Mouse (Mus musculus) ovary, postnatal 14 days (tissue): ENCODE results near the gene Gria2.

Experiments used
- DNase-seq: peaks from one replicate; pipeline ENCODE4 v3.0.0; 2022; ENCODE audit warnings: low spot score

Gene Gria2

DNA sequence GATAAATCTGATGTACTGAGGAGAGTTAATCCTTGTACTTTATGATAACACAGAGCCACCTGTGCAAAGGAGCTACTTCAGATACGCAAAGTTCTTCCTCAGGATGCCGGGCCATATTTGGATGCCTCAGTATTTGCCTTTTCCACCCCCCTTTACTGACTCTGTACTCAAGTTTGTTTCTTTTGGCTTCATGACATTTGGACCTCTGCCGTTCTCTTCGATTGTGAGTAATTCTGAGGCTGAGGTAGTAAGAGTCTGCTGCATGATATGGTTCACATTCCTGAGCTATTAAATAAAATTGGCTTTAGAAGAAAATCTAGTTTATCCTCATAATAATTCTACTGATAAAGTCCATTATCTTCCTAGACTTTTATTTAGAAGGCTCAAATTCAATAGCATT lies 26.7 kb downstream of the Gria2 start:
- no peak for DNase-seq

DNA sequence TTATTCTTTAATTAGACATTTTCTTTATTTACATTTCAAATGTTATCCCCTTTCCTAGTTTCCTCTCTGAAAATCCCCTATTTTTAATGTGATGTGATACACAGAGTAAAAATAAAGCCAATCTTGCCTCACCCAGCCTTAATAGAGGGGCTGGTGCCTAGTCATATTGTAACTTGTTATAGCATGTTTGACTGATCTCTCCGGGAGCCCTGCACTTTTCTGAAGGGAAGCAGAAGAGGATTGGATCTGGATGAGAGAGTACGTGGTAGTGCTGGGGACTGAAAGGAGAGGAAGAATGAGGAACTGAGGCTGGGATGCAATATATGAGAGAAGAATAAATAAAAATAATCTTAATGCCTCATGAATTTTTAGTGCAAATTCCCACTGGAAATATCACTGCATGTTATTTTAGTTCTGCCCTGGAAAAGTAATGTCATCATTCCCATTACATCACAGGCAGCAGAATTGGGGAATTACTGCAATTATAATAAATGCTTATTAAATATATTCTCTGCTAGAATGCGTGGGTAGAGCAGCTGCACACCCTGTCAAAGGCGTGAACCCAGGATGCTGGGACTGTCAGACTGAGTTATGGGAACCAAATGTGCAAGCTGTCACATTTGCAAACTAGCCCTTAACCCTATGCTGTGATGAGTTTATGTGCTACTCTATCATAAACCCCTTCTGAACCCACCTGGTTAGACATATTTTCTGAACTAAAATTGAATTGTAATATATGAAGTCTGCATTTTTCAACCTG lies 28.4 kb downstream of the Gria2 start:
- no peak for DNase-seq

DNA sequence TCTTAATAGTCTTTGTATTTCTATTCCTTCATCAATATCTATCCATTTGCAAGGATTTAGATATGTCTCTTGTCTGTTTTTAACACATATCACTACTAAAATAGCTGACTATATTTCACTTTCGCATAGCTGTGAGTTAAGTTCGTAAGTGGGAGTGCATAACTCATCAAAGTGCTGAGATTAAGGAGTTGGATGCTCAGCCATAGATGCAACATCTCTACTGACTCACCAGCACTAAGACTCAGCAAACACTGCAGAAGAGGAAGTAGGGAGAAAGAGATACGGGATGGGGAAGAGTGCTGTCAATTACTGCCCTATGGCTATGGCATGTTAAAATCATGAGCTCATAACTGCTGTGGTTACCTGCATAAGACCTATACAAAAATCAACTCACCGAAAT lies 29.4 kb downstream of the Gria2 start:
- no peak for DNase-seq

DNA sequence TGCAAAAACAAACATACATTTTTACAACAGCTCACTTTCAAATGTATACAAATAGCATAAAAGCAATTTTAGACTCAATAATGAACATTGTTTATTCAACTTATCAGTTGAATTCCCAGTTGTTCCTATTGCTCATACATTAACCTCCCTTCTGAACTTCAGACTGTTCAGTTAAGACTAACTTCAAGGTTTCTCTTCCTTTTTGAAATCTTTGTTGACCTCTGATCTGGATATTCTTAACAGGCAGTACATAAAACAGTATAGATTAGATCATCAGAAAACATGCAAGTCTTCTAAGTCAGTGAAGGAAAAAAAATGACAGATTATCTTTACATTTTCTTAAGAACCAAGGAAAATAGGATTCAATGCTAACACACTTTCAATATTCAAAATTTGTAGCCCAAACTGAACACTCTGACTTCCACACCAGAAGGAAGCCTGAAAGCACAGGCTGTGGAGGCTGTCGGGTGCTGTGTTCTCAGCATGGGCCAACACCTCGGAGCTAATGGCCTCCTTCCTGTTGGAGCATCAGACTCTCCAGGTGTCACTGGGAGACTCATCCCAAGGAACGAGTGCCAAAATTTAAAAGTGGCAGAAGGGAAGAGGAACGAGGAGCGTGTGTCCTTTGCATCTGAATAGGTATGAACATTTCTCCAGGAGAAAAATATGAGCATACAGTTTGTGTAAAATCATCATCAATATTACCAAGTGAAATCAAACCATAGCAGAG lies 33.0 kb downstream of the Gria2 start:
- no peak for DNase-seq

DNA sequence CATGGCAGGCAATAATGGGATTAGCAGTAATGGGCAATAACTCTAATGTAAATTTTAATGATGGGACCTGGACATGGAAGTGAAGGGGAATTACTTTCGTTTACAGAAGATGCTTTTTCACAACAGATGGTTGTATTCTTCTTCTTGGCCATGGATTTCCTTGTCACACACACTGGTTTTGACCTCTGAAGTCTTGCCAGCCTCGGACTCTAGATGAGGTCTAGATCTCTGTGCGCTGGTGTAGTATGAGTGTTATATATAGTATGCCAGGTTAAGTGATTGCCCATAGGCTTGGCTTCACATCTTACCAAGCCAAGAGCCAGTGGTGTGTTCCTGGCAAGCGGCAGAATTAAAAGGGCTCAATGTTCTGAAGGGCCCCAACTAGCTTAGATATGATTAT lies 43.7 kb downstream of the Gria2 start:
- no peak for DNase-seq

DNA sequence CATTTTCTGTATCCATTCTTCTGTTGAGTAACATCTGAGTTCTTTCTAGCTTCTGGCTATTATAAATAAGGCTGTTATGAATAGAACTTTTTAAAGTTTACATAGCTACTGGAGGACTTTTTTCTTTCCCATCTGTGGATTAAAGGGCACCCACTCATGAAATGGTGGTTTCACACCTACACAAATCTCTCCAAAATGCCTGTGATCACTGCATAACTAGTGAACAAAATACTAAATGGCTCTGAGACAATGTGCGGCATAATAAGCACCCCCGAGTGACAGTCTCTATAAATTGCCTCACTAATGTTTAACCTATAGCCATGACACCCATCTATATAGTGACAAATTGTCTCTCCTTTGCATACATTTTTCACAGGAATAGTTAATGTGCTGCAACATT lies 44.3 kb downstream of the Gria2 start:
- no peak for DNase-seq

DNA sequence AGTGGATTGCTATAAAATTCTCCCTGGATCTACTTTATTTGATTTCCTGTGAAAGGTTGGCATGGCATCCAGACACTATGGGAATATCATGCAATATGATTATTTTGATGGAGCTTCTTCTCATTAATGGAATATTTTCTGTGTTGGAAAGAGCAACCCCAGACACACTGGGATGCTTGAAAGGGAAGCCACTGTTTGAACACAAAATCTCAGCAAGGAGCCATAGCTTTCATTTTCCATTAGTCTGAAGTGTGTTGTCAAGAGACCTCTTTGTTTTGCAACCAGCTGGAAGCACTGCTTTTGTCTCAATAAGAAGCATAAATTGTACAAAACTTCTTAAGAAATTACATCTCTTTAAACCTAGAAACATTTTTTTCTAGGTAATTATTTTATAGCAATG lies 51.8 kb downstream of the Gria2 start:
- no peak for DNase-seq

DNA sequence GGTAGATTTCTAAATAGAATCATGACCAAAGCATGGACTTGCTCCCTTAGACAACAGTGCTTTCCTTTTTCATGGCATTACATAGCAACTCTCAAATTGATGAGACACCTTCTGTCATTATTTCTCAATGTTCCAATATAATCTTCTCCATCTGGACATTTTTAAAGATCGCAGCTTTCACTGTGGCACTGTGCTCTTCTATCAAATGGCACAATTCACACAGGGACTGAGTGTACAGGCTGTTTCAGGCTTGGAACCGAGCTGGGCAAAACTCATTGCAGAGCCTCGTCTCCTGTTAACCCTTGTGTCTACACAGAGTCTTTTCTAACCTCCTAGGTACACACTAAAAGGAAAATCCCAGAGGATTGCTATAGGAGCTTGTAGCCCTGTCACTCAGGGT lies 77.4 kb downstream of the Gria2 start:
- DNase-seq = no peak

DNA sequence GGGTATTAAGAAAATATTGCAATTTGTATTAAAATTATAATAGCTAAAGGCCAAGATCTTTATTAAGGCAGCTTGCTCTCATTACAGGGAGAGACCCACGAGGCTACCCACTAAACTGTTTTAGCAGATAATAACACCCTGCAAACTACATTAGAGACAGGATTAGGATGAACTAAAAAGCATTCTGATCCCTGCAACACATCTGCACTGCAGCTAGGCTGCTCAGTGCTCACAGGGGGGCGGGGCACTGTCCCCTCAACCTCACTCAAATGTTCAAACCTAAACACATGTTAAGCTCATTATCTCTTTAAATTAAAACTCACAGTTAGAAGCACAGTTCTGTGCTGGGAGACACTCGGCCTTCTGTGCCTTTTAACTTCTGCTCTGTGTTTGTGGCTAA lies 89.5 kb downstream of the Gria2 start:
- no peak for DNase-seq

DNA sequence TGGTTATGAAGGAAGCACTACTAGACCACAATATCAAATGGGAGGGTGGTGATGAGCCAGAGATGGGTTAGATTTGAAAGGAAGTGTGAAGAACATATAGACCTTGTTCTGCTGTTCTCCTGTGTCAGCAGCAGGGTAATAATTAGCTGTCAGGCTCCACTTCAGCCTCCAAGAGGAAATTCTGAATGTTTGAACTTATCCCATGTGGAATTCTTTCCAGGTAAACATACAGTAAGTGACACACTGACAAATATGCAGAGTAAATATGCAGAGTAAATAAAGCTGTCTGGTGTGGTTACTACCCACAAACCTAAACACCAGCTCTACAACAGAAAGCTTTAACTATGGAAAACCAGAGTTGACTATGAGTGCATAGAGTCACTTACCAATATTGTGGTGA lies 93.6 kb downstream of the Gria2 start:
- no peak for DNase-seq

DNA sequence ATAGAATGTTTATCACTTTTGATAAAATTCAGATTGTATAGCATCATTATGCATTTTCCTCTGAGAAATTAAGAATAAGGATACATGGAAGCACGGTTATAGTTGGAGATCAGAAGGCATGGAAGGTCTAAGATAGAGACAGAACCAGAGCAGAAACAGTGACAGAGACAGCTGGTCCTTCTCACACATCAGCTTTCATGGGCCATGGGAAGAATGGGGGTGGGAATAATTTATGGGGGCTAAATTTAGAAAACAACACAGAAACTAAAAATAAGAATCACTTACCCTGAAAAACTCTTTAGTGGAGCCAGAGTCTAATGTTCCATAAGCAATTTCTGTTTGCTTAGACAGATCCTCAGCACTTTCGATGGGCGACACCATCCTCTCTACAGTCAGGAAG lies 100.5 kb downstream of the Gria2 start:
- DNase-seq = no peak

DNA sequence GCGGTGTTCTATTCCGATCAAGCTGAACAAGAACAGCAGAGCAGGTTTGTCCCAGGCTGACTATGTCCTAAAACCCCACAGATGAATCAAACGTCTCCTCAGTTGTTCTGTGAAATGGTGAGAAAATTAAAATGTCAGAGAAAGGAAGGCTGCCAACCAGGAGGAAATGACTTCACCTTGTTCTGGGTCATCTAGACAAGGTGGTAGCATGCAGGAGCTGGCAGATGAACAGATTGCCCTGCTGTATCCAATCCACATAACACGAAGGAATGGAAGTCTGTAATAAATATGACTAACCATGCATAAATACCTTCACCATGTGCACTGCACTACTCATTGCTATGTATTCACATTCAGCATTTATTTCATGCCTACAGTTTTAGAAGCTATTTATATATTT lies 105.1 kb downstream of the Gria2 start:
- no peak for DNase-seq

DNA sequence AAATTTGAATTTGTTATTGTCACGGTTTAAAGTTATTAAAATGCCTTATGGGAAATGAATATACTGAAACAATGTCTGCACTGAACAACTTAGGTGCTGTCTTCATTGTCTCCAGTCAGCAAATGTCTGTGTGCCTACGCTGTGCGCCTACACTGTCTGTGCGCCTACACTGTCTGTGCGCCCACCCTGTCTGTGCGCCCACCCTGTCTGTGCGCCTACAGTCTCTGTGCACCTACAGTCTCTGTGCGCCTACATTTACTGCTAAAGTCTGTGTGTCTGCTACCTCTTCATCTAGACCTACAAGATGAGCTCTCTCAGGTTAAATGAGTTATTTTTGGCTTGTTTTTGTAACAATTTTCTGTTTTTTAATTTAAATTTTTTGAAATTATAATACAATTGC lies 107.7 kb downstream of the Gria2 start:
- no peak for DNase-seq

DNA sequence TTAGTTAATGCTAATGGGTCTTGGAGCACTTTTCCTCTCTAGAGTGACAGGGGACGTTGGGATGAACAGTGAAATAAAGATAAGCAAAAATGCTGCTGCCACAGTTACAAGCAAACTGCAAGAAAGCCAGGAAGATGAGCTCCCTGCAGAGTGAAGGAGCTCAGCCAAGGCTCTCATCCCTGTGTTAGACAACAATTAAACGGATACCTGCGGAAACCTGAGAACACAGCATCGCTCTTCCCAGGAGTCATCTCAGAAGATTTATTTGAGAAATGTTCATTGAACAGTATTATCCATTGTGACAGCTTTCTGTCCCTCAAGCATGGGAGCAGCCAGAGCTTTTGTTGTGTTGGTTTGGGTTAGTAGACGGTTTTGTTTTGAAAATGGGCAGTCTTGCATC lies 137.5 kb downstream of the Gria2 start:
- no peak for DNase-seq

DNA sequence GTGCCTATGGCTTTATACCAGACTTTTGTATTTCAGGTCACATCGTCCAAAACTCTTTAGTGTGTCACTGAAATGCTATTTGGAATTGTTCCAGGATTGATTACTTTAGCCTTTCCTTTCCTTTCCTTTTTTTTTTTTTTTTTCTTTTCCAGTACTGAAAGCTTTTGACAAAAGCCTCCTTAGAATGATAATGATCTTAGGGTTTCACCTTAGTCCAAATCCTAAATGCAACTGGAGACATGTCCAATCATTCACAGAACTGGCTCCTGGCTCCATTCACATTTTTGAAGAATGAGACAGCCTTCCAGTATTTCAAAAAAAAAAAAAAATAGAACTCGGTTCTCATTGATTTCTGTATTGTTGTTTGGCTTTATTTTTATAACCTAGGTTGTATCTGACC lies 139.3 kb downstream of the Gria2 start:
- DNase-seq = no peak

DNA sequence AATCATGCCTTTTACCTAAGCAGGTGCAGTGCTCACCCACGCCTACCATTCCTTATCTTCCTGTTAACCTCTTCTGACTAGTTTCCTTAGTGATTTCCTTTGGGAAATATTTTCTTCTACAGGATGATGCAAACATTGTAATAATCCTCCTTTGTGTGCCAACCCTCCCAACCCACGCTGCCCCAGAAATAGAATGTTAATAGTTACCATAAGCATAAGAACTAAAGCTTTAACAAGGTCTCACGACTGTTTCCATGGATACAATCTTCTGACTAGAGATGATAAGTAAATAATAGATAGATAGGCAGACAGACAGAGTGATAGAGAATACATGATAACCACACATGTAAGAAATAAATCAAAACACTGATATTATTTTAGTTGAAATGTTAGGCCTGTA lies 140.8 kb downstream of the Gria2 start:
- DNase-seq = no peak

DNA sequence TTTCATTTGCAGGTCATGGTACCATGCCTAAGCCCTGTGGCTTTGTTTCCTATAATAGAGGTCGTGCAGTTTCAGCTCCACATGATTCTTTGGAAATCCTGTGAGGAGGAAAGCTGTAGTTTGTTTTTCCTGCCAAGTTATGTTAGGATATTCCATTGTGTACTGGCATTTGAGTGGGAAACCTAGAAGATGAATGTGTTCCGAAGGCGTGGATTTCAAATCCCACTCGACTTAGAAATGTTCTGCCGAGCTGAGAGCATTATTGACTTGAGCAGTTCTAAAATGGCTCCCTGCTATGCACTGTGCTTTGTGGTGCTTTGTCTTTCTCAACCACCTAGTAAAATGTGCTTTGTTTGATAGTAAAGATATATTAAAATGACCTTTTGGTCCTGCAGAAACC lies 150.4 kb downstream of the Gria2 start:
- no peak for DNase-seq
